Mouse (Mus musculus) brown adipose tissue, adult 24 weeks (tissue): ENCODE measurements around the gene Cux1. TPM values are rescaled to one million over a fixed set of nuclear protein-coding genes. Genes with fewer than 3 reads are reported as not detected.

ENCODE experiments used
- H3K27ac ChIP-seq: fragments of 200-500 bp; replicated peaks from 2 replicates; pipeline ENCODE4 v1.5.1; 2012; ENCODE audit warnings: low read depth, mild to moderate bottlenecking, low read length
- H3K4me1 ChIP-seq: fragments of 200-500 bp; 2 replicates; pipeline ENCODE4 v1.6.1; 2012; ENCODE audit warnings: low read length, mixed read lengths; ENCODE audit not compliant: control insufficient read depth, insufficient read depth, insufficient read length
- H3K4me3 ChIP-seq: fragments of 200-500 bp; 2 replicates; pipeline ENCODE4 v1.5.1; 2012; ENCODE audit warnings: low read depth, mild to moderate bottlenecking, low read length, moderate library complexity; ENCODE audit not compliant: insufficient read depth
- polyA plus RNA-seq: library from polyadenylated mRNA; stranded (reverse); fragments of >200 nt; gene quantifications from 2 replicates; pipeline ENCODE4 v1.2.4, GENCODE M21; 2012; ENCODE audit not compliant: missing spikeins, insufficient read depth, insufficient read length

Cux1 gene
- polyA plus RNA-seq, 1 experiment: 45.7 TPM

- peaks cover 24% of the 10 kb centered on the region for H3K4me1 ChIP-seq
- no peak overlapping the region for H3K27ac ChIP-seq
- no peak overlapping the region for H3K4me3 ChIP-seq
Measured at GRCm38 (mm10) chr5:136428498-136429060, 138.7 kb downstream of the Cux1 start.

DNA sequence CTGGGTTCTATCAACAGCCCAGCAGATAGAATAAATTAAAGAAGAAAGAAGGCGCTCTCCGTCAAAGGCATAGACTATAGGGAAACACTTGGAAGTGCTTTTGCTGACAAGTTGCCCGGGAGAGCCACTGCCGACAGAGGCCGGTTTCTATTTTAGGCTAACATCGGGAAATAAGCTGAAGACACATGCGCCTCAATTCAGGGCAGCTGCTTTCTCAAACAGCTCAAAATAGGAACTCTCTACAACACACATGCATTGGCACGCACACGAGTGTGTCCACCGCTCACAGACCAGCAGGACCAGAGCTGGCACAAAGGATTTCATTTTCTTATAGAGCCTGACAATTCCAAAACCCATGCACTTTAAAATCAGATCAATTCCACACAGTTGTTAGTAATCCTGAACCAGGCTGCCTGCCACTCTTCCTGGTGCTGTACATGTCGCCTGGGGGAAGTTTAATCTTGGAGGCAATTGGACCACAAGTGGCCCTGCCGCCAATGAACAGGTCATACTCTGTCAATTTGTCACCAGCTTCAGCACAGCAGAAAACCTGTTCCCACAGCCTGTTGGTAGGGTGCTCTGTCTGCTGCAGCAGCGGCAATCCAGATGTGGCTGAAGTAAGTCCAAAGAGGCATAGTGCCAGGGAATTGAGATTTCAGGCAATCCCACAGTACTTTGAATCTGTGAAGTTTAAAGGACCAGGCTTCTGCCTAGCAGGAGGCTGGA is 139.4 kb downstream of the Cux1 start:
- peaks cover 24% of the 10 kb centered on the region for H3K4me1 ChIP-seq
- peak overlapping the region; percentile 33 for H3K27ac ChIP-seq
- no peak overlapping the region for H3K4me3 ChIP-seq

GRCm38 (mm10) chr5:136427121-136427771 is 140.0 kb downstream of the Cux1 start:
- H3K4me3 ChIP-seq: no peak overlapping the region
- peaks cover 24% of the 10 kb centered on the region for H3K4me1 ChIP-seq
- peak overlapping the region; percentile 29; the same call in 1 of the 2 replicates for H3K27ac ChIP-seq

DNA sequence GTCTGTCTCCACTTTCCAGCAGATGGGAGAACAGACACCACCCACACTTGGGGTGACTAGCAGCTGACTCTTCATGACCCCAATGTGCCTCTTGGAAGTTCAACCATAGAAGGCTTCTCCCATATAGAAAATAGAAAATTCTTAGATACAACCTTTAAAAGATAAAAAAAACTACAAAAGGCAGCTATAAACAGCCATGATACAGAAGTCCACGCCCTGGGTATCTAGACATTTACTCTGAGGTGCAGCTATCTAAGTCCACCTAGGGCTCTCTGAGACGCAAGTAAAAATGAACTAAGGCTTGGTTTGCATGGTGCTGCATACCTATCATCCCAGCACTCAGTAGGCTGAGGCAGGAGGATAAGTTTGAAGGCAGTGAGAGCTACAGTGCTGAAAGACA is 144.3 kb downstream of the Cux1 start:
- Histone ChIP-seq H3K4me1 (peaks cover 9% of the 10 kb centered on the region), H3K27ac (no peak overlapping the region), H3K4me3 (no peak overlapping the region)

GRCm38 (mm10) chr5:136421885-136422284 is 145.4 kb downstream of the Cux1 start:
- no peak overlapping the region for H3K27ac ChIP-seq
- 0 out of 2 replicates have a peak, but pooled peaks cover 2% of the 10 kb centered on the region for H3K4me1 ChIP-seq
- H3K4me3 ChIP-seq: no peak overlapping the region

DNA sequence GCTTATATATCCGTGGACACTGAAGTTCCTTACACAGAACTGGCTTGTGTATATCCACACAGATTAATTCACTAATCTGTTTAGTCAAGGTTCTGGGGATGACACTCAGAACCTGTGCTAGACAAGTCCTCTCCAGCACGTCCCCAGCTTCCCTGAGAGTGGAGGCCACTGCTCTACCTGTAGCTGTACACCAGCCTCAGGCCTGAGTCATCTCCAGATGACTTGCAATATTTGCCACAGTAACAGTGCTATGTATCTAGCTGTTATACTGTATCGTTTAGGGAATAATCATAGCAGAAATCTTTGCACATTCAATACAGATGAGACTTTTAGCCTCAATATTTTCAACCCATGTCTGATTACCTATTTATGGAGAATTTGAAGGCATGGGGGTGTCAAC is 146.0 kb downstream of the Cux1 start:
- Histone ChIP-seq H3K4me3 (no peak overlapping the region), H3K4me1 (0 out of 2 replicates have a peak, but pooled peaks cover 2% of the 10 kb centered on the region), H3K27ac (no peak overlapping the region)

DNA sequence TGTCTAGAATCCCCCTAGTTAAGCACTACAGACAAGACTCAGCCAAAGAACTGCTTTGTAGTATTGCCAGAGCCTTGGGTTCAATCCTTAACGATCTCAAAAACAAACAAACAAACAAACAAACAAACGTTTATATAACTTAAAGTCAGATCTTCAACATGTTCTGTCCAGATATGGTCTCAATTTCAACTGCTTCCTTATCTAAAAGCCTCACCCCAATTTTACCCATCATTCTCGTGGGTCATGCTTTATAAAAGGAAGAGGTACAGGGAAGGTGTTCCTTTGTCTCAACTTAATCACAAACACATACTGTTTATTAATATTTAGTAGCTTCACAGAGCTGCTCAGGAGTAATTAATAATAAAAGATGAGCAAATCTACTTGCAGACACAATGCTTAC is 146.9 kb downstream of the Cux1 start:
- no peak overlapping the region for H3K27ac ChIP-seq

DNA sequence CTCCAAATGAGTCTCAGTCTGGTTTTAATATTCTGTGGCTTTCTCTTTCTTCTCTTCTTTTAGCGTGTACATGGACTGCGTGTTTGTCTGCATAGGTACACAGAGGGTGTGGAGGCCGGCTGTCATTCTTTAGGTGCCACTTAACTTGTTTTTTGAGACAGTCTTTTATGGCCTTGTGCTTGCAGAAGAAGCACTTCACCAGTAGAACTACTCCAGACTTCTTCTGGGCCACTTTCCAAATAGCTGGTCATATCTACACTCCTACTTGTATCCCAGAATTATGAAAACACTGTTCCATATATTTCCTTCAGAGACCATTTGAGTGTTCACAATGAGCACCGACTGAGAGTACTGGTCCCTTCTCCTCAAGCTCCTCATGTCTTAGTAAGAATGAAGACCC is 149.4 kb downstream of the Cux1 start:
- no peak overlapping the region for H3K27ac ChIP-seq
- no peak overlapping the region for H3K4me3 ChIP-seq
- H3K4me1 ChIP-seq: peaks cover 5% of the 10 kb centered on the region; the same call in 1 of the 2 replicates

More for the DNA sequence above, 146.9 kb downstream of the Cux1 start:
- H3K4me3 ChIP-seq: no peak overlapping the region
- 0 out of 2 replicates have a peak, but pooled peaks cover 2% of the 10 kb centered on the region for H3K4me1 ChIP-seq

- Histone ChIP-seq H3K4me3 (no peak overlapping the region), H3K27ac (no peak overlapping the region), H3K4me1 (peaks cover 3% of the 10 kb centered on the region; the same call in 1 of the 2 replicates)
Measured at GRCm38 (mm10) chr5:136414479-136414878, 152.8 kb downstream of the Cux1 start.

- no peak overlapping the region for H3K27ac ChIP-seq
- H3K4me3 ChIP-seq: no peak overlapping the region
- H3K4me1 ChIP-seq: peaks cover 3% of the 10 kb centered on the region; the same call in 1 of the 2 replicates
Measured at GRCm38 (mm10) chr5:136410681-136411181, 156.6 kb downstream of the Cux1 start.

- Histone ChIP-seq H3K4me3 (no peak overlapping the region), H3K27ac (no peak overlapping the region), H3K4me1 (peaks cover 3% of the 10 kb centered on the region; the same call in 1 of the 2 replicates)
Measured at GRCm38 (mm10) chr5:136406357-136406756, 160.9 kb downstream of the Cux1 start.

DNA sequence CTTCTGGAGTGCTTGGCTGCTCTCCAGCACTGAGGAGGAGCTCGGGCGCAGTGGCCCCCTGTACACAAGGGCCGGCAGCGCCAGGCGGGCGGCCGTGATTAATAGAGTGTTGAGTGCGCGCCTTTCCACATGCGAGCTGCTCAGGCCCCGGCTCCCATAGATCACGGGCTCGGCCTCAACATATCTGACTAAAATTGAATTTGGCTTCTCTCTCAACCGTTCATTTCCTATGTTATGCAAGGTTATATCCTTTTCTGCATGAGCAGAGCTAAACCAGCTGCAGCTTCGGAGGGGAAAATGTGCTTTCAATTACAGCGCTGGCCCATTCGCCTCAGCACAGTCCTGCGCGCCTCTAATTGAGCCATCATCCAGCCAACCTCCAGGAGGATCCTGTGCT is 163.7 kb downstream of the Cux1 start:
- H3K4me1 ChIP-seq: peaks cover 3% of the 10 kb centered on the region; the same call in 1 of the 2 replicates
- H3K4me3 ChIP-seq: no peak overlapping the region
- no peak overlapping the region for H3K27ac ChIP-seq

DNA sequence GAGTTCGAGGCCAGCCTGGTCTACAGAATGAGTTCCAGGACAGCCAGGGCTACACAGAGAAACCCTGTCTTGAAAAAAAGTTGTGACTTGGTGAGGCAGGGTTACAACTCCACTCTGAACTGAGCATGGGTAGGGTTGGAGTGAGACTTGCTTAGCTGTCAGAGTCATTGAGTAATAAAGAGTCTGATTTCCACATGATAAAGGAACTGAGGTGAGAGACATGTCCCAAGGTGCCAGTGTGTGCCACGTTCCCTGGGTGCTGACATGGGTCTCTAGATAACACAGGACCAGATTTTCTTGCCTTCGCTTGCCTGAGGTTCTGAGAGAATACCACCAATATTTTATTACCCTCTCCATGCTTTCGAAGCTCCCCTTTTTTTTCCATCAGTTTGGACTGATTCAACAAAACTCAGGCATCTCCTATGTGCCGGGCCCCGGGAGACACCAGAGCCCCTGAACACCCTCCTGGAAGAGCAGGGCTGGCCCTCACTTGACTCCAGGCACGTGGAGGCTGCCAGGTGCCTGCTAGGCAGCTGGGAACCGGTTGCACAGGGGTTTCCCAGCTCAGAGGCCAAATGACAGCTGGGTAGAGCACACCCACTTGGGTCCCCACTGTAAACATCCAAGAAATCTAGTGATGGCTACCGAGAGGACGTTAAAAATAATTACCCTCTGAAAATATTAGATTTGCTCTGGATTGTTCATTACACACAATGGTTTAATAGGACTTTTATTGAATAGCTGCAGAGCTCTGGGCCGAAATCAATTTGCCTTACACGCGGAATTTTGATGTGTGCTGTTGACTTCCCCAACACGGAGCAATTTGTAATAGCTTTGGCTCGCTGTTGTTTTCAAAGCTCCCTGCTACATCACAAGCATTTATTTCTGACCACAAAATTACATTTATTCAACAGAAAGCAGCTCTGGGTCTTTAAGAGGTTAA is 164.4 kb downstream of the Cux1 start:
- Histone ChIP-seq H3K27ac (no peak overlapping the region), H3K4me3 (no peak overlapping the region)

DNA sequence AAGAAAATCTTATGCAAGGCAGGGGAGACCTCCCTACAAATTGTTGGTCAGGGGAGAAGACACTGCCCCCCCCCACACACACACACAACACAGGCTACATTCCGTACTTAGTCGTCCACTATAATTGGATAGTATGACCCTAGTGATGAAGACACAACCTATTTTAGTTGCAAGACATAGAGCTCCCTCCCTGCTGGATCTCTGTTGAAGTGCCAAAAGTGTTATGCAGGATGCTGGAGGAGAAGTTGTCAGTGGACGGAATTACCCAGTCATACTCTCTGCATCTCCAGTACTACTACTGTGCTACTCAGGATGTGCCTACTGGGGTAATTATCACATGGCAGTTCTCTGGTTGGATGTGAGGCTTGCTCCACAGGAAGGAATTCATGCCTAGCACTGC is 168.6 kb downstream of the Cux1 start:
- Histone ChIP-seq H3K27ac (no peak overlapping the region), H3K4me1 (peaks cover 7% of the 10 kb centered on the region), H3K4me3 (no peak overlapping the region)

More for the DNA sequence above, 164.4 kb downstream of the Cux1 start:
- H3K4me1 ChIP-seq: peaks cover 5% of the 10 kb centered on the region; the same call in 1 of the 2 replicates
